Mouse (Mus musculus): ENCODE data around the gene Banf1.

The Banf1 gene

GRCm38 (mm10) chr19:5374177-5374576 is 7.2 kb upstream of the Banf1 start:
- 57% methylated on average over 4 of the region's 4 CpGs for WGBS

- WGBS, result 93% methylated on average over 7 of the region's 7 CpGs
These were observed 5.8 kb upstream of the Banf1 start for GRCm38 (mm10) chr19:5372724-5373123.

- 82% methylated on average over 3 of the region's 3 CpGs for WGBS
These were observed 4.0 kb upstream of the Banf1 start for GRCm38 (mm10) chr19:5370932-5371331.

GRCm38 (mm10) chr19:5367455-5367854 is 487 bp upstream of the Banf1 start:
- 11% methylated on average over 11 of the region's 11 CpGs for WGBS

GRCm38 (mm10) chr19:5366175-5367052 is 554 bp downstream of the Banf1 start, which contains the start of gene Eif1ad:
Gene Eif1ad (plus strand): TSS chr19:5366741.
- under 1% methylated on average over 87 of the region's 92 CpGs for WGBS

- 15% methylated on average over 11 of the region's 11 CpGs for WGBS
These were observed 1.2 kb downstream of the Banf1 start for GRCm38 (mm10) chr19:5365751-5366150.

GRCm38 (mm10) chr19:5364124-5364523 is 2.8 kb downstream of the Banf1 start:
- WGBS, result 80% methylated on average over 2 of the region's 2 CpGs

GRCm38 (mm10) chr19:5362186-5362585 is 4.8 kb downstream of the Banf1 start:
- WGBS, result 86% methylated on average over 2 of the region's 2 CpGs

GRCm38 (mm10) chr19:5356080-5356479 is 10.9 kb downstream of the Banf1 start:
- WGBS, result no CpG with 5 or more reads among the region's 1 CpGs

GRCm38 (mm10) chr19:5353609-5354008 is 13.4 kb downstream of the Banf1 start:
- WGBS, result 85% methylated on average over 2 of the region's 2 CpGs

GRCm38 (mm10) chr19:5349502-5349873 is 17.5 kb downstream of the Banf1 start, which contains the start of gene Cst6:
Gene Cst6 (minus strand): TSS chr19:5349574.
- 70% methylated on average over 6 of the region's 6 CpGs for WGBS

- WGBS, result 6% methylated on average over 34 of the region's 34 CpGs
These were observed 18.2 kb downstream of the Banf1 start for GRCm38 (mm10) chr19:5348526-5349501.

GRCm38 (mm10) chr19:5348064-5348463 is 18.9 kb downstream of the Banf1 start:
- WGBS, result 78% methylated on average over 6 of the region's 6 CpGs

GRCm38 (mm10) chr19:5345297-5346131 is 21.5 kb downstream of the Banf1 start:
- WGBS, result 75% methylated on average over 6 of the region's 6 CpGs

GRCm38 (mm10) chr19:5341360-5341759 is 25.6 kb downstream of the Banf1 start:
- WGBS, result 94% methylated on average over 7 of the region's 7 CpGs

- 22% methylated on average over 5 of the region's 5 CpGs for WGBS
These were observed 29.0 kb downstream of the Banf1 start for GRCm38 (mm10) chr19:5337975-5338374.

GRCm38 (mm10) chr19:5335441-5335840 is 31.5 kb downstream of the Banf1 start, which contains the start of gene Catsper1:
Gene Catsper1 (plus strand): TSS chr19:5335741.
- WGBS, result 88% methylated on average over 6 of the region's 6 CpGs

GRCm38 (mm10) chr19:5334741-5335140 is 32.2 kb downstream of the Banf1 start:
- 76% methylated on average over 5 of the region's 5 CpGs for WGBS

- 84% methylated on average over 19 of the region's 19 CpGs for WGBS
These were observed 39.0 kb downstream of the Banf1 start for GRCm38 (mm10) chr19:5327970-5328369.

GRCm38 (mm10) chr19:5323801-5324200 is 43.2 kb downstream of the Banf1 start:
- 54% methylated on average over 17 of the region's 17 CpGs for WGBS
